Mouse (Mus musculus): ENCODE measurements at regions not wholly inside any gene's neighbourhood (a gene's known extent, or its start where the extent isn't known, plus 50 kb on each side); places are given as distances from the start of the nearest gene placed in this dataset.
"Not testable (repeated sequence)": the region's sequence is repeated elsewhere in the genome, so short reads cannot be mapped to it uniquely, and the experiment has no call there.

DNA sequence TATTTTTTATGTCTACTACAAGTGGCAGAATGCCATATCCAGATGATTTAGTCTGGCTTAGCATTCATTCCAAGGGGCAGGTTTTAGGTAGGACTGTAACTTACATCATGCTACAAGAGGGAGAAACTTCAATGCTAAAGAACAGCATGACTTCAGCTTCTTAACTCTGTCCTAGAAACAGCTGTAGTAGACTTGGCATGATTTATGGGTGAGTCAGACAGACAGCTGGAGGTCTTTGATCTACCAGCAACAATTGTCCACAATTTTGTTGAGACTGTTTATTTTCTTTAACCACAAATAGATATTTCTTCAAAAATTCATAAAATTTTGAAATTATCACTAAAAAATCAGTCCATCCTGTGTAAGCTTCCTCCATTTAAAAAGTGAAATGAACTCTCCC lies 781.7 kb upstream of the Man1a start:
- DNase-seq (ENCODE audit: low spot score in 2 of 2) = no peak

- DNase-seq (ENCODE audit: low spot score in 2 of 2) = peak; percentile 3 to 6
Measured at GRCm38 (mm10) chr10:54841591-54841990, 765.2 kb upstream of the Man1a start.

- no peak for DNase-seq (ENCODE audit: low spot score in 2 of 2)
Measured at GRCm38 (mm10) chr10:54839008-54839407, 762.6 kb upstream of the Man1a start.

DNA sequence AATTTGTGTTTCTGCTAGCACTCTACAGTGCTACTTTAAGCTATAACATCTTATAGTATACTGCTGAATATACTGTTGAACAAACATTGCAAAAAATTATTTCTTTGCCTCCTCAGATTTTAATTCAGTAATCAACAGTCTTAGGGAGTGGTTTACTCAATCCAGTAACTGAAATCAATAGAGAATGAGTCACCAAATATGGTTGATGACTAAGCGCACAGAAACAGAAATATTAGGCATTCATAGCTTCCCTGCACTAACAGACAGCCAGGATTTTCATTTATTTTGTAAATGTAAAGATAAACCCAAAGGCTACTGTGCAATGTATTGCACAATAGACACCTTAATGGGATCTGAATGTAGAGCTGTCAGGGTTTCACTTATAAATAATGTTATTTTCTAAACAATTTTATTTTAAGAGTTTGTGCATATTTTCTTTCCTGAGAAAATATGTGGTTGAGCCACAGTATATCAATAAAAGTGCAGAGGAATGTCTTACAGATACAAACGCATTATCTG lies 738.3 kb upstream of the Man1a start:
- DNase-seq (ENCODE audit: low spot score in 2 of 2) = no peak

GRCm38 (mm10) chr10:54799478-54800196 lies 723.2 kb upstream of the Man1a start:
- no peak for DNase-seq (ENCODE audit: low spot score in 2 of 2)

- no peak for DNase-seq (ENCODE audit: low spot score in 2 of 2)
Measured at GRCm38 (mm10) chr10:54797306-54797705, 720.9 kb upstream of the Man1a start.

- DNase-seq (ENCODE audit: low spot score in 2 of 2) = no peak
Measured at GRCm38 (mm10) chr10:54761084-54761483, 684.7 kb upstream of the Man1a start.

GRCm38 (mm10) chr10:54749239-54749638 lies 672.8 kb upstream of the Man1a start:
- DNase-seq (ENCODE audit: low spot score in 2 of 2) = no peak

DNA sequence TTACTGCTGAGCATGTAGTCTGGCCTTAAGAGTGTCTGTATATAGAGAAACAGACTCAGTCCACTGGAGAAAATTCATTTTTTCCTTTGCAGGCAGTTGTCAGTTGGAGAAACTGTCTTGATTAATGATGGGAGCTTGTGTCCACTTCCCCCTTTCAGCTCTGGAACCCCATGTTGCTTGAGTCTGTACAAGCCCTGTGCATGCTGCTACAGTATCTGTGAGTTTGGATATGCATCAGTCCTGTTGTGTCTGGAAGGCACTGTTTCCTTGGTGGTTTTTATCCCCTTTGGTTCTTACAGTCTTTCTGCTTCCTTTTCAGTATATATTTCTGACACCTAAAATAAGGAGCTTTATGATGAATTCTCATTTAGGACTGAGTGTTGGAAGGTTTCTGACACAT lies 660.7 kb upstream of the Man1a start:
- no peak for DNase-seq (ENCODE audit: low spot score in 2 of 2)

DNA sequence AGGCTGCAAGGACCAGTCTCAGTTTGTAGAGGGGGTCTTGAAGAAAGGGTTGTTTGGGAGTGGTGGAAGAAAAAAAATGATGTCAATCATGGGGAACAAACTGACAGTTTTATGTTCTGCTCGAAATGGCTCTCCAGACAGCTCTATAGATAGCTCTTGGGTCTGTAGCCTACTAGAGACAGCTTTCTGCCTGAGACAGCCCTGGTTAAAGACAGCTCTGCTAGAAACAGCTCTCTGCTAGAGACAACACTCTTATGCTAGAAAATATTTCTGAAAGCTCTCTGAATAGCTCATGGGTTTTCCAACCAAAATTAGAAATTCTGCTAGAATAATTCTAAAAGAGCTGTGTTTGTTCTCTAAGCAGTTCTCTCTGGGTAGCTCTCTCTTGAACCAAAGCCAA lies 636.3 kb upstream of the Man1a start:
- DNase-seq (ENCODE audit: low spot score in 2 of 2) = no peak

DNA sequence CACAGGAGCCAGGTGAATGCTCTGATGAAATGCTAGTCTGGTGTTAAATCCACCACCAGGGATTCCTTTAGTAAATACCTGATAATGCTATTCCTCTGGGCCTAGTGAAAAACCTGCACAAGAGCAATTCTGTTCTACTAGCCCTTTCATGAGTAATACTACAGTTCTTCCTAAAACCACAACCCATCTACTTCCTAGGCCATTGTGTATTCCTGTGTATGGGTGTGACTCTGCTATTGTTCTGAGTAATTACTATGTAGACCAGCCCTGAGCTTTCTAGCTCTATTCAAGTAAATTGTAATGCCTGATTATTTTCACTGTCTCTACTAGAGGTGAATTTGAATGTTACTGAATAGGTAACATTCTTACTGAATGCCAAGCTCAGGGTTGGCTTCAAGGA lies 591.4 kb upstream of the Man1a start:
- not testable (repeated sequence) for DNase-seq (ENCODE audit: low spot score in 2 of 2)

All from right cerebral cortex, adult 2 months (tissue).